Mouse (Mus musculus): ENCODE measurements at regions not wholly inside any gene's neighbourhood (a gene's known extent, or its start where the extent isn't known, plus 50 kb on each side); places are given as distances from the start of the nearest gene placed in this dataset.

GRCm38 (mm10) chr7:142835319-142835718, 92.1 kb upstream of the Ins2 start:
- peak in 1 of 2 experiments; percentile 15 for DNase-seq (ENCODE audit: extremely low spot score in 1 of 2, low spot score in 1 of 2)

GRCm38 (mm10) chr7:142830969-142831673, 87.9 kb upstream of the Ins2 start:
- no peak for DNase-seq (ENCODE audit: extremely low spot score in 1 of 2, low spot score in 1 of 2)

GRCm38 (mm10) chr7:142810711-142811110, 67.5 kb upstream of the Ins2 start:
- no peak for DNase-seq (ENCODE audit: extremely low spot score in 1 of 2, low spot score in 1 of 2)

- peak in 1 of 2 experiments; percentile 76 for DNase-seq (ENCODE audit: extremely low spot score in 1 of 2, low spot score in 1 of 2)
Observed at GRCm38 (mm10) chr7:142799424-142799823, 56.2 kb upstream of the Ins2 start.

GRCm38 (mm10) chr7:142794481-142794880, 51.3 kb upstream of the Ins2 start:
- DNase-seq (ENCODE audit: extremely low spot score in 1 of 2, low spot score in 1 of 2), result no peak

Measured in frontal cortex, adult 2 months (tissue).